Mouse (Mus musculus) skeletal muscle tissue, adult 2 months (tissue): ENCODE data around the gene Lrp5.

Experiments used
- DNase-seq: peaks from one replicate; pipeline ENCODE4 v3.0.0-alpha.2; 2012; ENCODE audit warnings: low read depth, low spot score

Lrp5 gene

DNA sequence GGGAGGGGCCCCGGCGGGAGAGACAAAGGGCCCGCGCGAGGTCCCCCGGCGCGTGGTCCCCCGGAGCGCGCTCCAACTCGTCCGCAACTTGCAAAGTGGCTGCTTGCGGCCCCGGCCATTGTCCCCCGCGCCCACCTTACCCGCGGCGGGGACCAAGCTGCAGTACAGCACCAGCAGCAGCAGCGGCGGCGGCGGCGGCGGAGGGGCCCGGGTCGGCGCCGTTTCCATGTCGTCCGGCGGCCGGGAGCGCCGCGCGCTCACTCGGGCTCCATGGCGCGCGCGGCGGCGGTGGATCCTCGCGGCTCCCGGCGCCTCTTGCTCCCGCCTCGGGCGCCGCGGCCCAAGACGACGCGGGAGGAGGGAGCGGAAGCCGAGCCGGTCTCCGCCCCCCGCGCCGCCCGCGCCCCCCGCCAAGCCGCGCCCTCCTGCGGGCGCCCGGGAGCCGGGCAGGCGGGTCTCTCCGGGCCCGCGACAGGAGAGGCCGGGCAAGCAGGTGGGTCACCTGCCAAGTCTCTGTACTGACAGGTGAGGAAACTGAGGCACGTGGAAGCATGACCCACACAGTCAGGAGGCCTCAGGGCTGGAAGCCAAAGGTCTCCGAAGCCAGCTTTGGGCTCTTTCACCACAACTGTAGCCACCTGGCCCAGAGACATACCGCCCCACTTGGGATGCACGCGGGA is at the start of gene Lrp5:
Gene Lrp5 (minus strand): TSS at position 350 of the 680 bp plus-strand sequence.
- DNase-seq = no peak

DNA sequence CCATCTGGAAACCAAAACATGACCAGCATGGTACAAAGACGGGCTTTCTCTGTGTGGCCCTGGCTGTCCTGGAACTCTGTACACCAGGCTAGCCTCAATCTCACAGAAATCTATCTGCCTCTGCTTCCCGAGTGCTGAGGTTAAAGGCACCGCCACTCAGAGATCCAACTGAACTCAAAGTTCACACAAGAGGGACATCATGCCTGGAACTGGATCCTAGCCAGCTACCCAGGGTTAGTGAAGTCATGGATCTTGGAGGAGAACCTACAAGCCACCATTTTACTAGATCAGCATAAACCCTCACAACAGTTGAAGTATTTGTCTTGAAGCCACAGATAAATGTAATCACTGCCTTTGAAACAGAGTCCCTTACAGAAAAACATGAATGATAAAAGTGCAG is 49.6 kb upstream of the Lrp5 start:
- DNase-seq = no peak

DNA sequence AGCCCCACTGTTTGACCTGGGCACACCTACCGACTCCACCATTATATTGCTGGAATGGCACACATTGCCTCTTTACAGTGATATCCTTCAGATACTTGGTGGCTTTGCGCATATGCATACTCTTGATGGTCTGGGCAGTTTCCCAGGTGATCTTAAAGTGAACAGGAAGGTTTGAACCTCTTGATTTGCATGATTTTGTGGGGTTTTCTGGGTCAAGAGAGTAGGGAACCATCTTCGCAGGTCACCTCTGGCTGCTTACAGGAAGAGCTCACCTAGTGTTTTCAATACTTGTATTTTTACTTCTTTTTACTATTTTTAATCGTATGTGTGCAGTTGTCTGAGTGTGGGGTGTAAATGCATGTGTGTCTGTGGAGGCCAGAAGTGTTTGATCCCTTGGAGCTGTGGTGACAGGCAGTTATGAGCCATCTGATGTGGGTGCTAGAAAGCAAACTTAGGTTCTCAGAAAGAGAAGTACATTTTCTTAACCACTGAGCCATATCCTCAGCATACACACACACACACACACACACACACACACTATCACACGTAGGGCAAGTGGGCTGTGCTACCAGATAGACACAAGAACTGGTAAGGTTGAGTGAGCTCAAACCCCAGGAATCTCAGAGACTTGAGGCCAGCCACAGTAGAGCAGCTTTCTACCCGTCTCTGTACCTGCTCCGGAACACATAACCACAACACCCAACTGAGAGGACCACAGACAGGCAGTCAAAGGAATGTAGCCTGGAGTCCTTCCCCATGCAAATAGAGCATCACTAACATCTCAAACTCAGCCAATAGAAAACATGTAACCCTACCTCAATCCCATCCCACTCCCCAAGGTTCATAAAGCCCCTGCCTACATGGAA is 44.6 kb upstream of the Lrp5 start:
- DNase-seq = no peak

DNA sequence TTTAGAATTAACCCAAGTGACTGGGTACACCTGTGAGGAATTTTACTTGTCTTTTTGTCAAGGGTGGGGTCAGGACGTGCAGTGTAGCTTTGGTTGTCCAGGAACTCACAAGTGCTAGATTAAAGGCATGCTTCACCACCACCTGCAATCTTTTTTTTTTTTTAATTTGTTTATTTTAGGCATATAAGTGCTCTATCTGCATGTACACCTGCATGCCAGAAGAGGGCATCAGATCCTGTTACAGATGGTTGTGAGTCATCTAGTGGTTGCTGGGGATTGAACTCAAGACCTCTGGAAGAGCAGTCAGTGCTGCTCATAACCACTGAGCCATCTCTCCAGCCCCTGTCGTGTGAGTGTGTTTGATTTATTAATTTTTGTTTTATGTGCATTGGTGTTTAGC is 42.5 kb upstream of the Lrp5 start:
- DNase-seq = no peak

DNA sequence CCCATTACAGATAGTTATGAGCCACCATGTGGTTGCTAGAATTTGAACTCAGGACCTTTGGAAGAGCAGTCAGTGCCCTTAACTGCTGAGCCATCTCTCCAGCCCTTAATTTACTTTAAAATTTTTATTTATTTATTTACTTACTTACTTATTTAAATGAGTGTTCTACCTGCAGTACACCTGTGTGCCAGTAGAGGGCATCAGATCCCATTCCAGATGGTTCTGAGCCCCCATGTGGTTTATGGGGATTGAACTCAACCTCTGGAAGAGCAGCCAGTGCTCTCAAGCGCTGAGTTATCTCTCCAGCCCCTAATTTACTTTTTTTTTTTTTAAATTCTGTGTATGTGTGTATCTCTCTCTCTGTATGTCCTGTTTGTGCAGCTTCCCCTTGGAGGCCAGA is 38.4 kb upstream of the Lrp5 start:
- DNase-seq = peak; percentile 58

DNA sequence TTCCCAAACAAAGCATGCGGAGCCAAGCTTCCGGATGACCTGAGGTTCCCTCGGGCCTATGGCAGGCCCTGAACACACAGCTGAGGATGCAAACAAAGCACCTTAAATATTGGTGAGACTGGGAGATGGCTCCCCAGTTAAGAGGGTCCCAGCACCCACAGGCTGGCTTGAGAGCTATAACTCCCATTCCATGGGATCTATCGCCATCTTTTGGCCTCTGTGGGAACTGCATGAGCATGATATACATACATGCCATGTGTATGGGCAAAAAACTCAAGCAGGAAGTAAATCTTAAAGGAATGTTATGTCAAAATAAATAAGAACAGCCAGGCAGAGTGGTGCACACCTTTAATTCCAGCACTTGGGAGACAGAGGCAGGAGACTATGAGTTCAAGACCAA is 37.5 kb upstream of the Lrp5 start:
- DNase-seq = no peak

DNA sequence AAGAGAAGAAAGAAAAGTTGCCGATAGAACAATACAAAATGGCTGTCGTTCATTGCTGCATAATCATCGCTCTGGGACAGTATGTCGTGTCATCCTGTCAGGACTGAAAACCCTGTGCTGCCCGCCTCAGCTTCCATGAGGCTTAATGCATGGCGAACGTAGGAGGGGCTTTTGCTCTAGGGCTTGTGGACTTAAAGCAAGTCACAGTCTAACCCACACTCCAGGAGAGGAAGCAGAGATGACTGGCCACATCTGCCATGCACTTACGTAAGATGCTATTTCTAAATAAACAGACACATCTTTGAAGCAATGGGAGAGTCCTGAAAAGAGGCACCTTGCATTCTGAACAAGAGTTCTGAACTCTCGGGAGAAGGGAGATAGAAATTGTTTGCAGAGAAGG is 36.8 kb upstream of the Lrp5 start:
- no peak for DNase-seq

DNA sequence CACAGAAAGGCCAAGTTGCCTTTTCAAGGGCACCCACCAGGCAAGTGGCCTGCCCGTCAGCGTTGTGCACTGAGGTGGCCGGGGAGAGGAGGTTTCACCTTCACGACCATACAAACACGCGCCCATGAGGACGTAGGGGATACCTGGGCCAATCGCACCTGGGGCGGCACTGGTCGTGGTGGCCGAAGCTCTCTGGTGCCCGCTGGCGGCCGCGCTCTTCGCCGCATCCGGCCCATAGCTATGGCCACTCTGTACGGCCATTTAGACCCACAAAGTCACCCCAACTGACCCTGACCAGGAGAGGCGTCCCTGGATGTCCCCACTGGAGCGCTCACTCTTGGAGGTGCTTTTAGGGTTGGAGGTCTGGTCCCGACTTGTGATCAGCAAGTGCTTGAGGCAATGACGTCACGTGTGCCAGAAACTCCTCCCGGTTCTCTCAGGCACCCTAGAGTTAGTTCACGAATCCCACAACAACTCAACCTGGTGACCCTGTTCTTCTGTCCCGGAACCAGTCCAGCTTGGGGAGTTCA is 33.1 kb upstream of the Lrp5 start:
- DNase-seq = no peak

DNA sequence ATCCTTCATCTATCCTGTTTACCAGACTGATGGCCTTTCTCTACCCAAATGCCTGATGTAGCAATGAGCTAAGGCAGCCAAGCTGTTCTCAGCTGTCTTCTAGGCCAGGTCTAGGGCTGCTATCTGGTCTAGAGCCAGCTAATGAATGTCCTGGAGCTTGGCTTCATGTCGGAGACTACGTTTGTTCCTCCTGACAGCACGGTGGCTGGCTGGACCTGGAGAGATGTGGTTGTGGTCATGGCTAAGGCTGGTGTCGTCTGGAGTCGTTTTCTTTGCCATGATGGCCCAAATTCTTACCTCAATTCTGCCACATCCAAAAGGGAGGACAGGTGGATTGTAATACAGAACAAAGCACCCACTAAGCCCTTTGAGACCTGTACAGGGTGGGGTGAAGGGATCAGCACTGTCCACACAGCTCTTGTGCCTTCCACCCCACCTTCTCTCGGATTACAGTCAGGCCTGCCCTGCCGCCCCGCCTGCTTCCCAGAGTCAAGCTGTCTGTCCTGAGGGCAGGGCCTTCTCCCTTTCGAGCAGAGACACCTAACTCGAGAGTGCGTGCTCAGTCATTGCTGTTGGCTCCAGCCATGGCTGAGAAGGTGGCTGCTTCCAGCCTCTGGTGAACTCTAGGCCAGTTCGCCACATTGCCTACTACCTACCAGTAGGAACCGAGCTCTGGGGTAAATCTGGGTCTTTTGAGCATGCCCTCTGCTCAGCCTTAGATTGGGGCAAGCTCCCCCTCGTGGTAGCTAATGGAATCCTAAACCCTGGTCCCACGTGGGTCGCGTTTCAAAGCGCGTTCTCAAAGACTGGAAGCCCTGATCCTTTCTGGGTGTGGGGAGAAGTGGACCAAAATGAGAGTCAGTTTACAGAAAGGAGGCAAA is 32.4 kb upstream of the Lrp5 start:
- no peak for DNase-seq

DNA sequence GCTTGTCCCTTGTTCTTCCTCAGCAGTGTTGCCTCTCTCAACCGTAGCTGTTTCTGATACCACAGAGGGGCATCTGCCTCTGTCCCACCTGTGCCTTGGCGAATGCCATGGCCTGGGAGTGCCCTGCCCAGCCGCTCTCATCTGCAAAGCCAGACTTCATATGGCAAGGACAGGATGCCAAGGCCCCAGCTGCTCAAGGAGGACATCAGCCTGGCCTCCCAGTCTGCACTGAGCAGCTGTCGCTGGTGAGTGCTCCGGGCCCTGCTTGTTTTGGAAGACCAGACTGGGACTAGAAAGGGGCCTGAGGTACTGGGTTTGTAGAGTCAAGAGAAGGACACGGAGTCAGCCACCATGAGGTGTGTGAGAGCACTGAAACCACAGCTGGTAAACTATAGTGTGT is 28.0 kb upstream of the Lrp5 start:
- no peak for DNase-seq

DNA sequence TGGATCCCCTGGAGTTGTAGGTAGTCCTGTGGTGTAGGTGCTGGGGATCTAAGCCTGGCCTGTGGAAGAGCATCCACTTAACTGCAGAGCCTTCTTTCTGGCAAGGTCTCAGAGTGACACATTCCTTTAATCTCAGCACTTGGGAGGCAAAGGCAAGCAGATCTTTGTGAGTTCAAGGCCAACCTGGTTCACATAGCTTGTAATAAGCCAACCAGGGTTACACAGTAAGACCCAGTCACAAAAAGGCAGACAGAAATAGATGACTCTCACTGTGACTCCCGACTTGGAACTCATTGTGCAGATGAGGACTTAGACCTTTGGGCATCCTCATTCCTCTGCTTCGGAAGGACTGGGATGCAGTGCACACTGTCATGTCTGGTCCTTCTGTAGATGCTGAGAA is 24.1 kb upstream of the Lrp5 start:
- DNase-seq = no peak

DNA sequence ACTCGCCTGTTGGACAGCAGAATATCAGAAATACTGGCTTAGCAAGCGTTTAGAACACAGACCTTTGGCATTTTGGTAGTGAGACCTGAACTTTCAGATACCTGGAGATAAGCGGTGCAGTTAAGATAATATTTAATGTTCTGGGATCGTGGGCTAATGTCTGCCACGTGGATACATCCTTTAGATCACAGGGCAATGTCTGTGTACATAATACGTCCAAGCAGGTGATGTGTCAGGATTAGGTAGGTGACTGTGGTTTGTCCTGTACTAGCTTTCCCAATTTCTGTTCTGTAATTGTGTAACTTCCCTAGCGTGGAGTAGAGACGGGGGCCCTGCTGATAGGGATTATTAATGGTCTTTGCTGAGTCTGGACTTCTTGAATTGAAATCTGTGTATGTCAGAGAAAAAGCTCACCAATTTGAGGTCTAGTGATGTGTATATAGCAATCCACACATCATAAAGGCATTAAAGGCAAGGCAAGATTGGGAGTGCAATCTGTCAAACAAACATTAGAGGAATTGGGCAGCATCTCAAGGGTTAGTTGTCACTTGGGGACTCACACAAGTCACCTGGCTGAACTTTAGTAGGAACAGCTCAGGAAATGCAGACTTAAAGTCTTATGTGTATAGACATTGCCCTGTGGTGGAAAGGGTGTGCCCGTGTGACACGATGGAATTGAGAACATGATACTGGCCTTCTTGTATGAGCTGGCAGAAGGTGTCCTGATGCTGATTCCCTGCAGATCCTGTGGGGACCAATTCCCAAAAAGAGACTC is 22.8 kb upstream of the Lrp5 start:
- DNase-seq = no peak

DNA sequence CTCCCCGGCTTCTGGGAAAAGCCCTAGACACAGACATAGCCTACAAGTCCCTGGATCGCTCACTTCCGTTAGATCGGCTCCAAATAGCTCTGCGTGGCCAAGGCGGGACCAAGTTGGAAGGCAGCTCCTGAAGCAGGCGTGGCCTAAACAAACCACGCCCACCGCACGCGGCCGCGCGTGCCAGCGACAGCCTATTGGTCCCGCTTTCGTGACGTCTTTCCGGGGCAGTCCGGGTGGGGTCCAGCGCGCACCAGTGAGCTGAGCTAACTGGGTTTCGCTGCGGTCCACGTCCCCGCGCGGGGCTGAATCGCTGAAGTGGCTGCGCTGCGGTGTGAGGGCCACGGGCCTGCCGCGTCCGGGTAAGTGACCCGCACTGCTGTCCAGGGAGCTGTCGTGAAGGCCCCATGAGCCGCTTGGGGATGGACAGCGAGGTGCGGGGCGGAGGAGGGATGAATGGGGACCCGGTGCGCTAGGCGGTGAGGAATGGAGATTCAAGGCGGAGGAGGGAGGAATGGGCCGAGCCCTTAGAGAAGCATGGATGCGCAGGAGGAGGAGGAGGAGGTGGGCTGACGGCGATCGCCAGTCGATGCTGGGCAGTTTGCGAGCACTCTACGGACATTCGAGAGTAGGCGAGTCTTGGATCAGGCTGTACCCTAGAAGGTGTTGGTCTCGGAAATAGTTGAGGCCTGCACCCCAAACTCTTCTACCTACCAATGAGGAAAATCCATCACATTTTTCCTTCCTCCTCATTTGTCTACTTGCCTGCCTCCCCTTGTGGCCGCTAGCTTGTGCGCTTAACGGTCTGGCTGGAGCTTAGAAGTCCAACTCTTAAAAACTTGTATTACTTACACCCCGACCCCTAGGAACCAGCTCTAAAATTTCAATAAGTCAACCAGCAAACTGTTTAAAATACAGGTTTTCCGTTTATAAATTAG is 22.0 kb upstream of the Lrp5 start, which contains the start of gene 1810055G02Rik:
Gene 1810055G02Rik (plus strand): TSS at position 216 of the 935 bp plus-strand sequence.
- DNase-seq = peak; percentile 99

DNA sequence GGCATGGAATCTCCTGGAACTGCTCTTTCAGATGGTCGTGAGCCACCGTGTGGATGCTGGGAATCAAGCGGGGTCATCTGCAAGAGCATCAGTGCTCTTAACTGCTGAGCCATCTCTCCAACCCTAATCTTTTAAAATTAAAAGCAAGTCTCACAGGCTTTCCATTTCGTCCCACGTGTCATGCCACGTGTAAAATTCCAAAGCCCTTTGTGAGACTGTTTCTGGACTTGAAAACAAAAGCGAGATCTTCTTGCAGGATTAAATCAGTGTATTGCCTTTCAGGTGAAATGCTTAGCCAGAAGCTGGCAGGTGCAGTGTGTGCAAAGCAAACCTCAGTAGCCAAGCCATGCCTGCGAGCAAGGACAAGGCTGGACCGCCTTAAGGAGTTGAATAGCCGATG is 21.2 kb upstream of the Lrp5 start:
- peak; percentile 46 for DNase-seq

DNA sequence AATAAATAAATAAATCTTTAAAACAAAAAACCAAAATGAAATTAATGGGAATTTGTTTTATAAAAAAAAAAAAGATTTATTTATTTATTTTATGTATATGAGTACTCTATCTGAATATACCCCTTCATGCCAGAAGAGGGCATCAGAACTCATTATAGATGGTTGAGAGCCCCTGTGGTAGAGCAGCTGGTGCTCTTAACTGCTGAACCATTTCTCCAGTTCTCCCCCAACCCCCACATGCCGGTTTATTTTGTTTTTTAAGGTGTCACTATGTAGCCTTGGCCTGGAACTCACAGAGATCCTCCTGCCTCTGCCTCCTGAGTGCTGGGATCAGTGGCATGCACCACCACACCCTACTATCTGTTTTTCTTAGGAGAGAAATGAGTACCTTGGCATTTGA is 19.9 kb upstream of the Lrp5 start:
- DNase-seq = no peak

DNA sequence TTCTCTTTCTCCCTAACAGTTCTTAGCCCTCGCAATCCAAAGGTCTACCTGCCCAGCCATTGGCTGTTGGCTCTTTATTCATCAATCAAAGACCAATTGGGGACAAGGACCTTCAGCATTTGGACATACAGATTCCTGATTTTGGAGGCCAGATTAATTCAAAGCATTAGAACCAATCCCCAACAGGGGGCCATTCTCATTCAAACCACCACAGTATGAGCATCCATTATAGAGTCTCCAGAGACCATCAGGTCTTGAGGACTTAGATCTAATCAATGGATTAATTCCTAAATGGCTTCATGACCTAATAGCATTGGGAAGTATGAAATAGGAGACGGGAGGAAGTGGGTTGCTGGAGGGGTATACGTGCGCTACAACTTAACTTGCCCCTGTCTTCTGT is 16.1 kb upstream of the Lrp5 start:
- DNase-seq = no peak

DNA sequence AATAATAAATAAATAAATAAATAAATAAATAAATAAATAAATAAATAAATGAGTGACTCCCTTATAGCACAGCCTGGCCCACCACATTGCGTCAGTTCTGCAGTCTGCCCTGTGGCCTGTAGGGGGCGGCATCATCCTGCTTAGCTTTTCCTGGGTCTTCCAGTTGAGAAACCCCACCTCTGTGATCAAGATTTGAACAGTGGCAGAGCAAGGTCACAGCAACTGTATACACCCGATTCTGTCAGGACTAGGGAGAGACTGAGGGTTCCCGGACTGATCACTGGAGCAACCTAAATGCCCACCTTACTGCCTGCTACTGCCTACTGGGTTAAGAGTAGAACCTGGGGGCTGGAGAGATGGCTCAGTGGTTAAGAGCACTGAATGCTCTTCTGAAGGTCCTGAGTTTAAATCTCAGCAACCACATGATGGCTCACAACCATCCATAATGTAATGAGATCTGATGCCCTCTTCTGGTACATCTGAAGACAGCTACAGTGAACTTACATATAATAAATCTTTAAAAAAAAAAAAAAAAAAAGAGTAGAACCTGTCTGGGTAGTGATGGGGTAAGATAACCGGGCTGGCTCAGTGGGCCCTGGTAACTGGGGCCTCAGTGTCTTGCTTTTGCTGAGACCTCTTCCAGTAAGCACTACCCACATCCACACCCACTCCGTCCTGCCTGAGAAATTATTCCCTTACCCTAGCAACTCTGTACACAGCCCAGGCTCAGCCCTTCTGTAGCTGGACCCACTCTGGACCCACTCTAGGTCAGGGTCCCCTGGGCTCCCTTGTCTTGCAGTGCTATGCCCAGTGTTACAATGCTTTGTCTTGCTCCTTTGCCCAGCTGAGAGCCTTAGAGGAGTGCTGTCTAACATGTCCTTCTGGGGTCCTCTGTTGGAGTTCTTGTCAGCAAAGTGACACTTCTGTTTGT is 13.4 kb upstream of the Lrp5 start:
- DNase-seq = peak; percentile 69

DNA sequence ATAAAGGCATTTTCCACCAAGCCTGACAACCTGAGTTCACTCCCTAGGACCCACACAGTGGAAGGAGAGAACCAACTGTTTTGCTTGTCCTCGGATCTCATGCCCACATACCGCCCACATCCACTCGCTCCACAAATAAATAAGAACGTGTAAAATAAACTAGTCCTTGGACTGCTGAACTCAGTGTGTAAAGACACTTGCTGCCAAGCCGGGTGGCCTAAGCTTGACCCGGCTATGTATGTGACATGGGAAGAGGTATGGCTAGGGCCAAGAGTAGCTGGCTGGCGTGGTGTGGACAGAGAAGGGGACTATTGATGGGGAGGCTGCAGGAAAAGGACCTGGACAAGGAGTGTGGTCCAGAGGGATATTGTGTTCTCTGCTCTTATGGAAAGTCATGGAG is 11.7 kb upstream of the Lrp5 start:
- DNase-seq = no peak

DNA sequence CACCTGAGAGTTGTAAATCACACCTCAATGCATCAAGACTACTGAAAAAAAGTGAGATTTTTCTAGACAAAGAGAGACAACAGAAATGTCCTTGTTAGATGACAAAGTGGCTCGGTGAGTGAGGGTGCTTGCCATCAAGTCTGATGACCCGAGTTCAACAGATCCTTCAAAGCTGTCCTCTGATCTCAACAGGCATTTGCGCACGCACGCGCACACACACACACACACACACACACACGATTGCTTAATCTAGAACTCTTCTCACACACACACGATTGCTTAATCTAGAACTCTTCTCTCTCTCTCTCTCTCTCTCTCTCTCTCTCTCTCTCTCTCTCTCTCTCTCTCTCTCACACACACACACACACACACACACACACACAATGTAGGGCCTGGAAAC is 9.6 kb upstream of the Lrp5 start:
- no peak for DNase-seq
